22 mouse cellular contexts compared by ENCODE assay signal in the genomic region with DNA sequence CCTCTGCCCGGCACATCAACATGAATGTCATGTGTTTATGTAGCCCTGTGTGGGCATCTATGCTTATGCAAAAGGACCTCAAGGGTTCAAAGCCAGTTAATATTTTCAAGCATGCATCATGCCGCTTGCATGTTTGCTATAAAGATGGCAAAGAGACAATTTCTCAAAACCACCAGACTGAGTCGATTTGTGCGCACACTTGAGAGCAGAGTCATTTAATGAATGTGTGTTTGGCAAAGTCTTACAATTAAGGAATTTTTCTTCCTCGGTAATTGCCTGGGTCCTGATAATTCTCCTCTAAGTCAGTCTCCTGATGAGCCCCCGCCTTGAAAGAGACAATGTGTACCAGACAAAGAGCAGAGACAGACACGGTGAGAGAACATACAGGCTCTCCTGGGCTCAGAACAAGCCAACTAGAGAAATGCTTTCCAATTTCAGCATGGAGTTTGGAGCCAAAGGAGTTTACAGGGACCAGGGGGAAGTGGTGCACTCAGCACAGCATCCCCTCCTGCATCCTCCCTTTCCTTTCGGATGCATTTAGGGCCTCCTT.
DNase-seq lines count a peak whose midpoint lies in the region; ATAC-seq and TF ChIP-seq lines count a peak whose summit lies in the region.
"Had no signal": no experiment of that assay in that cellular context is flagged by ENCODE, and none has a peak within 500 bp of the region (broad histone marks: within the 10 kb centered on the region; RNA-seq: fewer than 3 reads in every experiment).

No protein-coding gene starts in this region.

- TF ChIP-seq EP300 in liver, postnatal 0 days (IDR thresholded peaks at IDR 0.05; ENCODE audit: low read depth) = no peak

- H3K4me2 ChIP-seq in forebrain, embryonic 13.5 days = no peak overlapping the region
- H3K4me2 ChIP-seq in forebrain, embryonic 12.5 days = no peak overlapping the region
- no peak overlapping the region for H3K4me2 ChIP-seq in hindbrain, postnatal 0 days (ENCODE audit: low read depth, low read length)
- no peak overlapping the region for H3K4me2 ChIP-seq in hindbrain, embryonic 12.5 days (replicated peaks)
- no peak overlapping the region for H3K4me2 ChIP-seq in liver, postnatal 0 days (ENCODE audit: low read depth, low read length)
- H3K4me2 ChIP-seq: liver, embryonic 12.5 days; midbrain, embryonic 11.5 days had no signal

- H3K4me3 ChIP-seq in forebrain, embryonic 13.5 days = no peak overlapping the region
- no peak overlapping the region for H3K4me3 ChIP-seq in forebrain, embryonic 12.5 days (replicated peaks)
- H3K4me3 ChIP-seq in hindbrain, postnatal 0 days (ENCODE audit: low read length) = no peak overlapping the region
- no peak overlapping the region for H3K4me3 ChIP-seq in hindbrain, embryonic 12.5 days
- no peak overlapping the region for H3K4me3 ChIP-seq in testis, adult 2 months (ENCODE audit: control insufficient read depth, low read depth, low read length)
- no peak overlapping the region for H3K4me3 ChIP-seq in liver, postnatal 0 days (ENCODE audit: low read depth, low read length)
- H3K4me3 ChIP-seq: erythroblast, embryonic 14.5 days; liver, embryonic 12.5 days had no signal

- H3K4me1 ChIP-seq in forebrain, embryonic 13.5 days = peaks cover 11% of the 10 kb centered on the region
- peaks cover 5% of the 10 kb centered on the region; the same call in 1 of the 2 replicates for H3K4me1 ChIP-seq in forebrain, embryonic 12.5 days
- H3K4me1 ChIP-seq in hindbrain, postnatal 0 days (ENCODE audit: insufficient read depth, low read length) = no peaks in the 10 kb centered on the region
- peaks cover 3% of the 10 kb centered on the region; the same call in 1 of the 2 replicates for H3K4me1 ChIP-seq in hindbrain, embryonic 12.5 days
- H3K4me1 ChIP-seq in testis, adult 2 months (ENCODE audit: control insufficient read depth, insufficient read depth, low read length) = 0 out of 2 replicates have a peak, but pooled peaks cover 2% of the 10 kb centered on the region
- H3K4me1 ChIP-seq in liver, postnatal 0 days (ENCODE audit: insufficient read depth) = peaks cover 12% of the 10 kb centered on the region

- peak; percentile 42; the same call in 1 of the 2 replicates for ATAC-seq in forebrain, embryonic 13.5 days
- no peak for ATAC-seq in forebrain, embryonic 12.5 days (ENCODE audit: low FRiP score)
- ATAC-seq in hindbrain, postnatal 0 days = peak; percentile 47; the same call in 1 of the 2 replicates
- ATAC-seq in hindbrain, embryonic 12.5 days (ENCODE audit: low FRiP score) = no peak
- ATAC-seq in liver, postnatal 0 days = no peak
- ATAC-seq: activated CD4-positive, CD25-positive, alpha-beta regulatory T cell, adult 4 months; liver, embryonic 12.5 days had no signal

- no peaks in the 10 kb centered on the region for H3K9me3 ChIP-seq in forebrain, embryonic 13.5 days (replicated peaks)
- H3K9me3 ChIP-seq in forebrain, embryonic 12.5 days = no peaks in the 10 kb centered on the region
- no peaks in the 10 kb centered on the region for H3K9me3 ChIP-seq in hindbrain, postnatal 0 days (ENCODE audit: low read length)
- H3K9me3 ChIP-seq in hindbrain, embryonic 12.5 days (replicated peaks) = no peaks in the 10 kb centered on the region
- no peaks in the 10 kb centered on the region for H3K9me3 ChIP-seq in liver, postnatal 0 days (ENCODE audit: low read length)
- H3K9me3 ChIP-seq: liver, embryonic 12.5 days had no signal

- no peak for TF ChIP-seq POLR2A in testis, adult 2 months (IDR thresholded peaks at IDR 0.05; ENCODE audit: control insufficient read depth, low read depth, low read length)

- 55% methylated on average over 8 of the region's 8 CpGs for WGBS in forebrain, embryonic 13.5 days
- WGBS in forebrain, embryonic 12.5 days = 73% methylated on average over 8 of the region's 8 CpGs
- WGBS in hindbrain, postnatal 0 days = 65% methylated on average over 8 of the region's 8 CpGs
- 87% methylated on average over 8 of the region's 8 CpGs for WGBS in hindbrain, embryonic 12.5 days
- WGBS in liver, postnatal 0 days (ENCODE audit: insufficient replicate concordance) = 79% methylated on average over 8 of the region's 8 CpGs

- H3K9ac ChIP-seq in forebrain, embryonic 13.5 days = no peak overlapping the region
- H3K9ac ChIP-seq in forebrain, embryonic 12.5 days = no peak overlapping the region
- no peak overlapping the region for H3K9ac ChIP-seq in hindbrain, postnatal 0 days (replicated peaks; ENCODE audit: low read length)
- no peak overlapping the region for H3K9ac ChIP-seq in hindbrain, embryonic 12.5 days
- no peak overlapping the region for H3K9ac ChIP-seq in liver, postnatal 0 days (replicated peaks)
- H3K9ac ChIP-seq: liver, embryonic 12.5 days had no signal

- DNase-seq in hindbrain, postnatal 0 days (ENCODE audit: low spot score) = no peak
- DNase-seq in testis, postnatal 10 days (ENCODE audit: low spot score) = no peak
- DNase-seq in liver, postnatal 0 days = no peak
- DNase-seq in adrenal gland, postnatal 10 days = no peak
- DNase-seq: adrenal gland, postnatal 36 days; cerebellum, adult 9-11 months; embryo, embryonic 11 days; heart, postnatal 36 days; kidney, adult 11 months; layer of hippocampus, postnatal 36 days; lung, postnatal 36 days; right cerebral cortex, adult 18-20 months; thymus, adult 2 months had no signal

- no peak for TF ChIP-seq CTCF in hindbrain, postnatal 0 days (IDR thresholded peaks at IDR 0.05; ENCODE audit: low read depth)
- no peak for TF ChIP-seq CTCF in testis, adult 2 months (IDR thresholded peaks at IDR 0.05; ENCODE audit: control insufficient read depth, insufficient read depth, insufficient replicate concordance, low read depth, low read length)
- TF ChIP-seq CTCF in liver, postnatal 0 days (IDR thresholded peaks at IDR 0.05; ENCODE audit: low read depth) = no peak

- no peak overlapping the region for H3K27ac ChIP-seq in forebrain, embryonic 13.5 days
- H3K27ac ChIP-seq in forebrain, embryonic 12.5 days = no peak overlapping the region
- H3K27ac ChIP-seq in hindbrain, postnatal 0 days = no peak overlapping the region
- no peak overlapping the region for H3K27ac ChIP-seq in hindbrain, embryonic 12.5 days
- peak overlapping the region; percentile 67 for H3K27ac ChIP-seq in testis, adult 2 months (ENCODE audit: control insufficient read depth, insufficient read depth, low read depth, low read length)
- no peak overlapping the region for H3K27ac ChIP-seq in liver, postnatal 0 days (ENCODE audit: low read depth)
- H3K27ac ChIP-seq: liver, embryonic 12.5 days had no signal

- no peaks in the 10 kb centered on the region for H3K36me3 ChIP-seq in forebrain, embryonic 13.5 days (ENCODE audit: poor library complexity, severe bottlenecking)
- 0 out of 2 replicates have a peak, but pooled peaks cover 2% of the 10 kb centered on the region for H3K36me3 ChIP-seq in forebrain, embryonic 12.5 days (replicated peaks)
- H3K36me3 ChIP-seq in hindbrain, postnatal 0 days (ENCODE audit: insufficient read depth, low read length) = no peaks in the 10 kb centered on the region
- H3K36me3 ChIP-seq in hindbrain, embryonic 12.5 days = no peaks in the 10 kb centered on the region
- no peaks in the 10 kb centered on the region for H3K36me3 ChIP-seq in testis, adult 2 months (ENCODE audit: control insufficient read depth, insufficient read depth, low read length)
- H3K36me3 ChIP-seq in liver, postnatal 0 days (replicated peaks; ENCODE audit: insufficient read depth, low read length) = 0 out of 2 replicates have a peak, but pooled peaks cover 3% of the 10 kb centered on the region

- H3K27me3 ChIP-seq in forebrain, embryonic 13.5 days = no peaks in the 10 kb centered on the region
- H3K27me3 ChIP-seq in forebrain, embryonic 12.5 days = no peaks in the 10 kb centered on the region
- H3K27me3 ChIP-seq in hindbrain, postnatal 0 days (ENCODE audit: insufficient read depth, low read length) = no peaks in the 10 kb centered on the region
- no peaks in the 10 kb centered on the region for H3K27me3 ChIP-seq in hindbrain, embryonic 12.5 days
- no peaks in the 10 kb centered on the region for H3K27me3 ChIP-seq in testis, adult 2 months (ENCODE audit: control insufficient read depth, insufficient read depth, low read length)
- no peaks in the 10 kb centered on the region for H3K27me3 ChIP-seq in liver, postnatal 0 days (ENCODE audit: insufficient read depth, low read length)
- H3K27me3 ChIP-seq: CH12.LX; liver, embryonic 12.5 days had no signal

Comparison
In these comparisons a context has a peak if more than half of its experiments do, and no peak if none do; other contexts are left out.
1. ATAC-seq: peak in forebrain, embryonic 13.5 days (single experiment) and hindbrain, postnatal 0 days (single experiment); none in forebrain, embryonic 12.5 days (single experiment), hindbrain, embryonic 12.5 days (single experiment) and liver, postnatal 0 days (single experiment).